ENCODE assay signal across 18 mouse cellular contexts in the genomic region with DNA sequence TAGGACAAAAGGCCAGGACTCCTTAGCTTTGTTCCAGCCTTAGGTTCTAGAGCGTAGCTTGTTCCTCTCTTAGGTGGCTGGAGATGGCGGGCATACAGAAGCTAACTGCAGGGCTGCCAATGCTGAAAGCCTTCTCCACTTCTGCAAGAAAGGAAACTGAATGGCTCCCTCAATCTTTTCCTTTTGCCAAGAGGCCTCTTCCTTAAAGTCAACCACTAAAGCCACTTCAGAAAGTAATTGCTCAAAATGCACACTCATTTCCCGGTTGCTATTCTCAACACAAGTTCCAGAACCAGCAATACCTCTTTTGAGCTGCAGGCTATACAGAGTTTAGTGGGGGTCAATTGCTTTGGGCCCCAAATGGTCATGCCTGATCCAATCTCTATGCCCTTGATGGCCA. TPM values are rescaled to one million over a fixed set of nuclear protein-coding genes. Genes with fewer than 3 reads are reported as not detected.
DNase-seq lines count a peak whose midpoint lies in the region; ATAC-seq and TF ChIP-seq lines count a peak whose summit lies in the region.
"Had no signal": no experiment of that assay in that cellular context is flagged by ENCODE, and none has a peak within 500 bp of the region (broad histone marks: within the 10 kb centered on the region; RNA-seq: fewer than 3 reads in every experiment).

No protein-coding gene starts in this region.

- H3K27me3 ChIP-seq in liver, embryonic 13.5 days = no peaks in the 10 kb centered on the region
- no peaks in the 10 kb centered on the region for H3K27me3 ChIP-seq in liver, embryonic 11.5 days (replicated peaks; ENCODE audit: control insufficient read depth, insufficient read depth, low read length)
- no peaks in the 10 kb centered on the region for H3K27me3 ChIP-seq in midbrain, embryonic 11.5 days (ENCODE audit: control insufficient read depth, insufficient read depth, low read length)
- no peaks in the 10 kb centered on the region for H3K27me3 ChIP-seq in midbrain, postnatal 0 days (ENCODE audit: insufficient read depth, low read length)
- H3K27me3 ChIP-seq: forebrain, embryonic 15.5 days; heart, embryonic 12.5 days; hindbrain, embryonic 15.5 days had no signal

- H3K36me3 ChIP-seq in liver, embryonic 13.5 days = peaks cover 41% of the 10 kb centered on the region
- H3K36me3 ChIP-seq in liver, embryonic 11.5 days (ENCODE audit: control insufficient read depth, insufficient read depth, low read length) = peaks cover 18% of the 10 kb centered on the region; the same call in 1 of the 2 replicates
- no peaks in the 10 kb centered on the region for H3K36me3 ChIP-seq in midbrain, embryonic 11.5 days (ENCODE audit: control insufficient read depth, insufficient read depth, low read length)
- H3K36me3 ChIP-seq in midbrain, postnatal 0 days (ENCODE audit: insufficient read depth, low read length) = peaks cover 19% of the 10 kb centered on the region

- no peak for ATAC-seq in liver, embryonic 13.5 days (ENCODE audit: low read depth)
- ATAC-seq in liver, embryonic 11.5 days (replicated peaks; ENCODE audit: low FRiP score) = no peak
- no peak for ATAC-seq in midbrain, embryonic 11.5 days (ENCODE audit: low FRiP score)
- no peak for ATAC-seq in midbrain, postnatal 0 days (ENCODE audit: low FRiP score)
- ATAC-seq in megakaryocyte, adult 5-6 weeks (ENCODE audit: poor library complexity, severe bottlenecking) = peak; percentile 26; the same call in 1 of the 2 replicates
- ATAC-seq in inflammation-experienced regulatory T-cells, adult 6 months = no peak
- ATAC-seq: forebrain, embryonic 15.5 days had no signal

- no peak for DNase-seq in liver, embryonic 13.5 days
- no peak for DNase-seq in liver, embryonic 11.5 days (ENCODE audit: low spot score)
- peak; percentile 33 for DNase-seq in midbrain, embryonic 11.5 days (ENCODE audit: low spot score, missing footprints)
- no peak for DNase-seq in midbrain, postnatal 0 days (ENCODE audit: low spot score)
- DNase-seq in spleen, adult 12 weeks (ENCODE audit: low spot score) = no peak
- DNase-seq: adrenal gland, adult 2 months; adrenal gland, postnatal 25 days; cerebellum, adult 18-20 months; cerebellum, adult 9-11 months; cerebellum, postnatal 36 days; gastrocnemius, postnatal 14 days had no signal

- H3K4me2 ChIP-seq in liver, embryonic 13.5 days = no peak overlapping the region
- H3K4me2 ChIP-seq in liver, embryonic 11.5 days = no peak overlapping the region; the same call in 1 of the 2 replicates
- no peak overlapping the region for H3K4me2 ChIP-seq in midbrain, embryonic 11.5 days
- no peak overlapping the region for H3K4me2 ChIP-seq in midbrain, postnatal 0 days (ENCODE audit: low read depth, low read length, poor library complexity, severe bottlenecking)
- H3K4me2 ChIP-seq: forebrain, embryonic 15.5 days; heart, embryonic 12.5 days; hindbrain, embryonic 15.5 days had no signal

- WGBS in liver, embryonic 13.5 days (ENCODE audit: insufficient replicate concordance) = 55% methylated on average over 3 of the region's 3 CpGs
- WGBS in liver, embryonic 11.5 days = 67% methylated on average over 3 of the region's 3 CpGs
- WGBS in midbrain, embryonic 11.5 days = 96% methylated on average over 3 of the region's 3 CpGs
- 90% methylated on average over 3 of the region's 3 CpGs for WGBS in midbrain, postnatal 0 days

- H3K27ac ChIP-seq in liver, embryonic 13.5 days = peak overlapping the region; percentile 30; the same call in 1 of the 2 replicates
- no peak overlapping the region for H3K27ac ChIP-seq in liver, embryonic 11.5 days (ENCODE audit: low read depth, low read length)
- no peak overlapping the region for H3K27ac ChIP-seq in midbrain, embryonic 11.5 days (ENCODE audit: low read depth, low read length)
- no peak overlapping the region for H3K27ac ChIP-seq in midbrain, postnatal 0 days (ENCODE audit: low read depth, low read length)
- H3K27ac ChIP-seq: embryonic facial prominence, embryonic 10.5 days; forebrain, embryonic 10.5 days; forebrain, embryonic 15.5 days; hindbrain, embryonic 15.5 days had no signal

- no peak overlapping the region for H3K4me3 ChIP-seq in liver, embryonic 13.5 days (replicated peaks)
- no peak overlapping the region for H3K4me3 ChIP-seq in liver, embryonic 11.5 days (ENCODE audit: low read depth, low read length)
- H3K4me3 ChIP-seq in midbrain, embryonic 11.5 days (ENCODE audit: low read depth, low read length) = no peak overlapping the region
- H3K4me3 ChIP-seq in midbrain, postnatal 0 days (ENCODE audit: low read depth, low read length) = no peak overlapping the region
- H3K4me3 ChIP-seq: embryonic facial prominence, embryonic 10.5 days; forebrain, embryonic 10.5 days; forebrain, embryonic 15.5 days; heart, embryonic 12.5 days; hindbrain, embryonic 15.5 days had no signal

- peaks cover 44% of the 10 kb centered on the region for H3K4me1 ChIP-seq in liver, embryonic 13.5 days (replicated peaks)
- H3K4me1 ChIP-seq in liver, embryonic 11.5 days (replicated peaks; ENCODE audit: control insufficient read depth, insufficient read depth, low read length) = peaks cover 20% of the 10 kb centered on the region; the same call in 1 of the 2 replicates
- H3K4me1 ChIP-seq in midbrain, embryonic 11.5 days (ENCODE audit: control insufficient read depth, insufficient read depth, low read length) = peaks cover 5% of the 10 kb centered on the region
- peaks cover 4% of the 10 kb centered on the region; the same call in 1 of the 2 replicates for H3K4me1 ChIP-seq in midbrain, postnatal 0 days (ENCODE audit: insufficient read depth, low read length)

- TF ChIP-seq CTCF in midbrain, postnatal 0 days (IDR thresholded peaks at IDR 0.05) = no peak

- H3K9me3 ChIP-seq in liver, embryonic 13.5 days (replicated peaks) = no peaks in the 10 kb centered on the region
- no peaks in the 10 kb centered on the region for H3K9me3 ChIP-seq in liver, embryonic 11.5 days (ENCODE audit: control insufficient read depth, low read length)
- H3K9me3 ChIP-seq in midbrain, embryonic 11.5 days (ENCODE audit: control insufficient read depth, low read length) = no peaks in the 10 kb centered on the region
- H3K9me3 ChIP-seq in midbrain, postnatal 0 days (ENCODE audit: low read length) = no peaks in the 10 kb centered on the region
- H3K9me3 ChIP-seq: embryonic facial prominence, embryonic 10.5 days; forebrain, embryonic 10.5 days; forebrain, embryonic 15.5 days; heart, embryonic 12.5 days; hindbrain, embryonic 15.5 days had no signal

- no peak overlapping the region for H3K9ac ChIP-seq in liver, embryonic 13.5 days
- H3K9ac ChIP-seq in liver, embryonic 11.5 days (ENCODE audit: low read depth, low read length) = no peak overlapping the region
- no peak overlapping the region for H3K9ac ChIP-seq in midbrain, embryonic 11.5 days (ENCODE audit: low read length)
- no peak overlapping the region for H3K9ac ChIP-seq in midbrain, postnatal 0 days (replicated peaks; ENCODE audit: low read length, poor library complexity, severe bottlenecking)
- H3K9ac ChIP-seq: forebrain, embryonic 15.5 days; heart, embryonic 12.5 days; hindbrain, embryonic 15.5 days had no signal

RNA-seq across cellular contexts. Expression of a gene that starts 6.6 kb away (rescaled TPM):
- polyA plus RNA-seq in liver, embryonic 13.5 days (2015; fragmentation: Nextera tagmentation; extraction: Ambion mirVana) = 1.2 TPM in 2 replicates
- polyA plus RNA-seq in liver, embryonic 11.5 days (2014; fragmentation: Nextera tagmentation; extraction: Ambion mirVana) = 2.8 and 3.1 TPM in 2 replicates
- 3.7 and 4.6 TPM in 2 replicates for polyA plus RNA-seq in midbrain, embryonic 11.5 days (2014; fragmentation: Nextera tagmentation; extraction: Ambion mirVana)
- total RNA-seq in midbrain, postnatal 0 days (2014; rRNA removed) = 26.9 and 27.3 TPM in 2 replicates
- polyA plus RNA-seq in midbrain, postnatal 0 days (2015; fragmentation: Nextera tagmentation; extraction: Ambion mirVana) = 3.1 and 3.5 TPM in 2 replicates
- 12.0 and 14.0 TPM in 2 replicates for total RNA-seq in megakaryocyte, adult 5-6 weeks (2015)
- total RNA-seq in megakaryocyte, adult 5-6 weeks (2017) = 16.5 and 23.3 TPM in 2 replicates
- 1 to 10 TPM; 2.8 to 3.6 (median 3.5) TPM for polyA plus RNA-seq in inflammation-experienced regulatory T-cells, adult 6 months (2017; shearing (Covaris generic))

RNA-seq across cellular contexts. Expression of a gene that starts 6.9 kb away (rescaled TPM):
- 0.08 and 0.14 TPM in 2 replicates for polyA plus RNA-seq in liver, embryonic 13.5 days (2015; fragmentation: Nextera tagmentation; extraction: Ambion mirVana)
- 0.26 and 0.34 TPM in 2 replicates for polyA plus RNA-seq in liver, embryonic 11.5 days (2014; fragmentation: Nextera tagmentation; extraction: Ambion mirVana)
- 4.1 and 4.2 TPM in 2 replicates for polyA plus RNA-seq in midbrain, embryonic 11.5 days (2014; fragmentation: Nextera tagmentation; extraction: Ambion mirVana)
- 2.1 and 3.2 TPM in 2 replicates for total RNA-seq in midbrain, postnatal 0 days (2014; rRNA removed)
- 1.7 and 2.3 TPM in 2 replicates for polyA plus RNA-seq in midbrain, postnatal 0 days (2015; fragmentation: Nextera tagmentation; extraction: Ambion mirVana)
- total RNA-seq in megakaryocyte, adult 5-6 weeks (2015) = 0.57 TPM in 1 of 2 replicates, not detected in the other
- 0.08 and 0.18 TPM in 2 replicates for total RNA-seq in megakaryocyte, adult 5-6 weeks (2017)
- polyA plus RNA-seq in inflammation-experienced regulatory T-cells, adult 6 months (2017; shearing (Covaris generic)) = under 1 TPM in 1 of 3 experiments, not detected in 2; 0.10 TPM
- polyA plus RNA-seq: adrenal gland, adult 2 months had no signal

RNA-seq across cellular contexts. Expression of a gene that starts 12.7 kb away (rescaled TPM):
- polyA plus RNA-seq in liver, embryonic 13.5 days (2015; fragmentation: Nextera tagmentation; extraction: Ambion mirVana) = 50.1 and 51.5 TPM in 2 replicates
- 74.6 and 79.9 TPM in 2 replicates for polyA plus RNA-seq in liver, embryonic 11.5 days (2014; fragmentation: Nextera tagmentation; extraction: Ambion mirVana)
- 58.0 and 58.5 TPM in 2 replicates for polyA plus RNA-seq in midbrain, embryonic 11.5 days (2014; fragmentation: Nextera tagmentation; extraction: Ambion mirVana)
- 16.2 and 16.3 TPM in 2 replicates for total RNA-seq in midbrain, postnatal 0 days (2014; rRNA removed)
- polyA plus RNA-seq in midbrain, postnatal 0 days (2015; fragmentation: Nextera tagmentation; extraction: Ambion mirVana) = 38.4 and 43.4 TPM in 2 replicates
- 24.3 and 24.7 TPM in 2 replicates for total RNA-seq in megakaryocyte, adult 5-6 weeks (2015)
- total RNA-seq in megakaryocyte, adult 5-6 weeks (2017) = 21.9 and 24.3 TPM in 2 replicates
- polyA plus RNA-seq in inflammation-experienced regulatory T-cells, adult 6 months (2017; shearing (Covaris generic)) = 10 to 100 TPM; 40.2 to 45.9 (median 43.9) TPM
